Comparison of ENCODE assay signal across 7 mouse cellular contexts in the genomic region with DNA sequence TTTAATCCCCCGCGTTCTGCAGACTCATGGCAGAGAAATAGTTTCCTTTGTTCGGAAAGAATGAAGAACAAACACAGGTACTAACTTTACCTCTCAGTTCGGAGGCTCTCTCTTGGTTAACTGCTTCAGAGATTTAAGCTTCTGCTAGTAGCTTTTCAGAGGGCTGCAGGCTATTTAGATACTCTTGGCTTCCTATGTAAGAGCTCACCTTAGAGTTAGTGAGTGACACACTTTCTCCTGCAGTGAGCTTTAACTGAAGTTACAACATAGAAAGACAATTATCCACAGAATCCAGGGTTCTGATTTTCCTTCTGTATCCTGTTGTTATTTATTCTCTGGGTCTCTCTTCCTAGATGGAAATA.
A peak's percentile ranks its signal among the peaks of the same experiment; 100 is the strongest.
DNase-seq lines count a peak whose midpoint lies in the region; ATAC-seq lines count a peak whose summit lies in the region.

No protein-coding gene starts in this region.

- peaks cover 23% of the 10 kb centered on the region for H3K27me3 ChIP-seq in neural tube, embryonic 11.5 days (ENCODE audit: control insufficient read depth, insufficient read depth, low read length)
- peaks cover 37% of the 10 kb centered on the region for H3K27me3 ChIP-seq in hindbrain, embryonic 11.5 days (ENCODE audit: control insufficient read depth, insufficient read depth, low read length)
- no peaks in the 10 kb centered on the region for H3K27me3 ChIP-seq in liver, embryonic 15.5 days

- 9% methylated on average over 4 of the region's 4 CpGs for WGBS in neural tube, embryonic 11.5 days
- WGBS in hindbrain, embryonic 11.5 days = 10% methylated on average over 4 of the region's 4 CpGs
- WGBS in liver, embryonic 15.5 days (ENCODE audit: insufficient replicate concordance) = 10% methylated on average over 4 of the region's 4 CpGs

- DNase-seq in neural tube, embryonic 11.5 days (ENCODE audit: low spot score) = no peak
- no peak for DNase-seq in neural tube, embryonic 10.5 days (ENCODE audit: extremely low spot score, low spot score)
- no peak for DNase-seq in hindbrain, embryonic 11.5 days (ENCODE audit: low spot score)
- no peak for DNase-seq in cerebellum, adult 9-11 months
- no peak for DNase-seq in cerebellum, postnatal 4 days (ENCODE audit: low spot score in 2 of 2)
- no peak for DNase-seq in urinary bladder, postnatal 25 days (ENCODE audit: low spot score)

- ATAC-seq in neural tube, embryonic 11.5 days (ENCODE audit: insufficient read depth, low FRiP score, low TSS enrichment) = no peak; the same call in 1 of the 2 replicates
- ATAC-seq in hindbrain, embryonic 11.5 days (ENCODE audit: low FRiP score) = no peak
- no peak for ATAC-seq in liver, embryonic 15.5 days (ENCODE audit: insufficient read depth)

- H3K9ac ChIP-seq in neural tube, embryonic 11.5 days (ENCODE audit: low read length) = no peak overlapping the region
- H3K9ac ChIP-seq in hindbrain, embryonic 11.5 days (ENCODE audit: low read depth, low read length) = no peak overlapping the region
- no peak overlapping the region for H3K9ac ChIP-seq in liver, embryonic 15.5 days

- H3K4me1 ChIP-seq in neural tube, embryonic 11.5 days (ENCODE audit: control insufficient read depth, insufficient read depth, low read length) = no peaks in the 10 kb centered on the region; the same call in 1 of the 2 replicates
- 0 out of 2 replicates have a peak, but pooled peaks cover 2% of the 10 kb centered on the region for H3K4me1 ChIP-seq in hindbrain, embryonic 11.5 days (replicated peaks; ENCODE audit: control insufficient read depth, insufficient read depth, low read length)
- H3K4me1 ChIP-seq in liver, embryonic 15.5 days (replicated peaks) = no peaks in the 10 kb centered on the region; the same call in 1 of the 2 replicates

- H3K4me2 ChIP-seq in neural tube, embryonic 11.5 days (ENCODE audit: low read depth) = peak overlapping the region; percentile 42
- peak overlapping the region; percentile 45 for H3K4me2 ChIP-seq in hindbrain, embryonic 11.5 days (replicated peaks; ENCODE audit: low read depth, low read length)
- peak overlapping the region; percentile 46; the same call in 1 of the 2 replicates for H3K4me2 ChIP-seq in liver, embryonic 15.5 days

- H3K36me3 ChIP-seq in neural tube, embryonic 11.5 days (ENCODE audit: control insufficient read depth, insufficient read depth, low read length) = no peaks in the 10 kb centered on the region
- no peaks in the 10 kb centered on the region for H3K36me3 ChIP-seq in hindbrain, embryonic 11.5 days (ENCODE audit: control insufficient read depth, insufficient read depth, low read length)
- no peaks in the 10 kb centered on the region for H3K36me3 ChIP-seq in liver, embryonic 15.5 days (replicated peaks)

- no peaks in the 10 kb centered on the region for H3K9me3 ChIP-seq in neural tube, embryonic 11.5 days (ENCODE audit: control insufficient read depth, low read length)
- no peaks in the 10 kb centered on the region for H3K9me3 ChIP-seq in hindbrain, embryonic 11.5 days (ENCODE audit: control insufficient read depth, low read length)
- H3K9me3 ChIP-seq in liver, embryonic 15.5 days (replicated peaks) = no peaks in the 10 kb centered on the region

- H3K4me3 ChIP-seq in neural tube, embryonic 11.5 days (ENCODE audit: low read depth, low read length) = no peak overlapping the region; the same call in 1 of the 2 replicates
- peak overlapping the region; percentile 20; the same call in 1 of the 2 replicates for H3K4me3 ChIP-seq in hindbrain, embryonic 11.5 days (ENCODE audit: low read depth, low read length)
- no peak overlapping the region for H3K4me3 ChIP-seq in liver, embryonic 15.5 days (replicated peaks)

- no peak overlapping the region for H3K27ac ChIP-seq in neural tube, embryonic 11.5 days (ENCODE audit: low read depth, low read length)
- no peak overlapping the region for H3K27ac ChIP-seq in hindbrain, embryonic 11.5 days (ENCODE audit: low read depth, low read length)
- no peak overlapping the region for H3K27ac ChIP-seq in liver, embryonic 15.5 days (replicated peaks)
